ENCODE assay signal across 9 mouse cellular contexts in the genomic region with DNA sequence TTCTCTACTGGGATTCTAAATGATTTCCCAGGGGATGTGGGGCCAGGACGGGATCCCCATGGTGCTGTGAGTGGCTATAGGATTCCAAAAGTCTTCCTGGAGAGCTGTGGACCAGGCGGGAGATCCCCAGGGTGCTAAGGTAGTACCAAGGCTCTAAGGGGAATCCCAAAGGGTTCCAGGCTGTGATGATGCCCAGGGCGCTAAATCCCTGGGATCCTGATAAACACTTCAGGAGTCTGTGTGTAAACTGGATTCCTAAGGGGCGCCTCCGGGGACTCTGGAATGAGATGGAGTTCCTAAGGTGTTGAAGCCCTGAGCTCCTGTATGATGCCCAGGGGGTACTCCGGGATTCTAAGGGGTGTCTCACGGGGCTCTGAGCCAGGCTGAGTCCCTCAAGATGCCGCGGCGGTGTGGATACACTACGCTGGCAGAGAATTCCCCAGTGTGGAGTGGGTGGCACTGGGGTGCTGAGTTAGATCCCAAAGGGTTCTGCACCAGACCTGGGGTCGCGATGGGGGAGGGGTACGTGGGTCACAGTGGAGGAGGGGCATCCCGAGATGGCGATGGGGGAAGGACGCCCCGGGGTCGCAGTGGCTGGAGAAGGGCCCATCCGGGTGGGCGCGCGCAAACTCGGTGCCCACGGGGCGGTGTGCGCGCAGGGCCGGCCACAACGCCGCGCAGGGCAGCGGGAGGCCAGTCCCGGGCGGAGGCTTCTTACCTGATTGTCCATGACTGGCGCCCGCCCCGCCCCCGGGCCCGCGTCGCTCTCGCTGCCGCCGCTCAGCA. TPM values are rescaled to one million over a fixed set of nuclear protein-coding genes. Genes with fewer than 3 reads are reported as not detected.
A peak's percentile ranks its signal among the peaks of the same experiment; 100 is the strongest.
DNase-seq lines count a peak whose midpoint lies in the region; ATAC-seq and TF ChIP-seq lines count a peak whose summit lies in the region.
"Had no signal": no experiment of that assay in that cellular context is flagged by ENCODE, and none has a peak within 500 bp of the region (broad histone marks: within the 10 kb centered on the region; RNA-seq: fewer than 3 reads in every experiment).

No protein-coding gene starts in this region.

- H3K4me2 ChIP-seq in embryonic facial prominence, embryonic 12.5 days (replicated peaks): peak overlapping the region; percentile 81
- H3K4me2 ChIP-seq in hindbrain, embryonic 15.5 days: peak overlapping the region; percentile 74
- H3K4me2 ChIP-seq in lung, embryonic 15.5 days: peak overlapping the region; percentile 88

- no peaks in the 10 kb centered on the region for H3K27me3 ChIP-seq in heart, embryonic 10.5 days (ENCODE audit: insufficient read depth, poor library complexity, severe bottlenecking)
- H3K27me3 ChIP-seq in E14TG2a.4 (ENCODE audit: insufficient read depth, low read length): peaks cover 24% of the 10 kb centered on the region
- H3K27me3 ChIP-seq in embryonic facial prominence, embryonic 12.5 days: no peaks in the 10 kb centered on the region
- H3K27me3 ChIP-seq in hindbrain, embryonic 15.5 days: no peaks in the 10 kb centered on the region
- no peaks in the 10 kb centered on the region; the same call in 1 of the 2 replicates for H3K27me3 ChIP-seq in lung, embryonic 15.5 days

- peak overlapping the region; percentile 89 for H3K4me3 ChIP-seq in heart, embryonic 10.5 days
- peak overlapping the region; percentile 97 for H3K4me3 ChIP-seq in E14TG2a.4 (replicated peaks; ENCODE audit: low read length)
- H3K4me3 ChIP-seq in embryonic facial prominence, embryonic 12.5 days: peak overlapping the region; percentile 97
- H3K4me3 ChIP-seq in hindbrain, embryonic 15.5 days: peak overlapping the region; percentile 94
- peak overlapping the region; percentile 94 for H3K4me3 ChIP-seq in lung, embryonic 15.5 days

- H3K4me1 ChIP-seq in heart, embryonic 10.5 days: peaks cover 43% of the 10 kb centered on the region
- peaks cover 64% of the 10 kb centered on the region for H3K4me1 ChIP-seq in E14TG2a.4 (replicated peaks; ENCODE audit: low read depth, low read length)
- H3K4me1 ChIP-seq in embryonic facial prominence, embryonic 12.5 days: peaks cover 25% of the 10 kb centered on the region
- peaks cover 36% of the 10 kb centered on the region for H3K4me1 ChIP-seq in hindbrain, embryonic 15.5 days (replicated peaks)
- peaks cover 22% of the 10 kb centered on the region for H3K4me1 ChIP-seq in lung, embryonic 15.5 days

- H3K9me3 ChIP-seq in heart, embryonic 10.5 days: no peaks in the 10 kb centered on the region
- H3K9me3 ChIP-seq in E14TG2a.4 (ENCODE audit: low read length): no peaks in the 10 kb centered on the region
- H3K9me3 ChIP-seq in embryonic facial prominence, embryonic 12.5 days: no peaks in the 10 kb centered on the region
- no peaks in the 10 kb centered on the region for H3K9me3 ChIP-seq in hindbrain, embryonic 15.5 days
- no peaks in the 10 kb centered on the region for H3K9me3 ChIP-seq in lung, embryonic 15.5 days

- peak; percentile 16; the same call in 1 of the 2 replicates for ATAC-seq in embryonic facial prominence, embryonic 12.5 days (ENCODE audit: insufficient number of reproducible peaks, insufficient read depth, low FRiP score, low TSS enrichment)
- peak; percentile 59 for ATAC-seq in hindbrain, embryonic 15.5 days (ENCODE audit: low FRiP score, low read depth)
- peak; percentile 49 for ATAC-seq in lung, embryonic 15.5 days (ENCODE audit: borderline replicate concordance, extremely low read depth, low FRiP score, low TSS enrichment)

- peak; percentile 83 for DNase-seq in heart, embryonic 10.5 days (ENCODE audit: low spot score)
- no peak for DNase-seq in heart, adult 18-20 months
- peak; percentile 19 for DNase-seq in right cerebral cortex, postnatal 25 days
- no peak for DNase-seq in adrenal gland, adult (ENCODE audit: inconsistent age in 2 of 2, low spot score in 1 of 2)

- TF ChIP-seq CTCF in E14TG2a.4 (conservative IDR thresholded peaks at IDR 0.05; ENCODE audit: low read length): no peak

- WGBS in heart, embryonic 10.5 days: 2% methylated on average over 45 of the region's 45 CpGs
- WGBS in embryonic facial prominence, embryonic 12.5 days: 3% methylated on average over 29 of the region's 45 CpGs
- WGBS in hindbrain, embryonic 15.5 days: 1% methylated on average over 42 of the region's 45 CpGs
- whole genome bisulfite sequencing in lung, embryonic 15.5 days: 1% methylated on average over 44 of the region's 45 CpGs

- peak overlapping the region; percentile 96 for H3K9ac ChIP-seq in embryonic facial prominence, embryonic 12.5 days
- peak overlapping the region; percentile 97 for H3K9ac ChIP-seq in hindbrain, embryonic 15.5 days
- peak overlapping the region; percentile 96 for H3K9ac ChIP-seq in lung, embryonic 15.5 days

- H3K36me3 ChIP-seq in heart, embryonic 10.5 days: 0 out of 2 replicates have a peak, but pooled peaks cover 5% of the 10 kb centered on the region
- H3K36me3 ChIP-seq in E14TG2a.4 (ENCODE audit: insufficient read depth, low read length): peaks cover 24% of the 10 kb centered on the region
- H3K36me3 ChIP-seq in embryonic facial prominence, embryonic 12.5 days: 0 out of 2 replicates have a peak, but pooled peaks cover 4% of the 10 kb centered on the region
- no peaks in the 10 kb centered on the region for H3K36me3 ChIP-seq in hindbrain, embryonic 15.5 days
- H3K36me3 ChIP-seq in lung, embryonic 15.5 days: no peaks in the 10 kb centered on the region

- peak overlapping the region; percentile 98 for H3K27ac ChIP-seq in heart, embryonic 10.5 days
- peak overlapping the region; percentile 80 for H3K27ac ChIP-seq in embryonic facial prominence, embryonic 12.5 days
- H3K27ac ChIP-seq in hindbrain, embryonic 15.5 days (replicated peaks): peak overlapping the region; percentile 89
- H3K27ac ChIP-seq in lung, embryonic 15.5 days: peak overlapping the region; percentile 80

RNA-seq across cellular contexts. Expression of a gene that starts 0.5 kb away (rescaled TPM):
- 42.3 and 46.0 TPM in 2 replicates for polyA plus RNA-seq in heart, embryonic 10.5 days (2016; fragmentation: Nextera tagmentation; extraction: Ambion mirVana)
- 10 to 100 TPM; 24.3 to 25.9 TPM for total RNA-seq in heart, adult 18-20 months (2021)
- 95.6 and 97.2 TPM in 2 replicates for polyA plus RNA-seq in embryonic facial prominence, embryonic 12.5 days (2016; fragmentation: Nextera tagmentation; extraction: Ambion mirVana)
- polyA plus RNA-seq in hindbrain, embryonic 15.5 days (2015; fragmentation: Nextera tagmentation; extraction: Ambion mirVana): 89.1 and 93.3 TPM in 2 replicates
- 50.0 and 53.2 TPM in 2 replicates for polyA plus RNA-seq in lung, embryonic 15.5 days (2015; fragmentation: Nextera tagmentation; extraction: Ambion mirVana)

RNA-seq across cellular contexts. Expression of a gene that starts 47.2 kb away (rescaled TPM):
- polyA plus RNA-seq in heart, embryonic 10.5 days (2016; fragmentation: Nextera tagmentation; extraction: Ambion mirVana): not detected in 2 replicates
- total RNA-seq in heart, adult 18-20 months (2021): not detected
- polyA plus RNA-seq in embryonic facial prominence, embryonic 12.5 days (2016; fragmentation: Nextera tagmentation; extraction: Ambion mirVana): not detected in 2 replicates
- not detected in 2 replicates for polyA plus RNA-seq in hindbrain, embryonic 15.5 days (2015; fragmentation: Nextera tagmentation; extraction: Ambion mirVana)
- polyA plus RNA-seq in lung, embryonic 15.5 days (2015; fragmentation: Nextera tagmentation; extraction: Ambion mirVana): not detected in 2 replicates
- total RNA-seq: left cerebral cortex, adult 18-20 months had no signal

RNA-seq across cellular contexts. Expression of a gene that starts 55.4 kb away (rescaled TPM):
- 144 and 165 TPM in 2 replicates for polyA plus RNA-seq in heart, embryonic 10.5 days (2016; fragmentation: Nextera tagmentation; extraction: Ambion mirVana)
- total RNA-seq in heart, adult 18-20 months (2021): 10 to 100 TPM; 80.9 to 83.1 TPM
- 147 and 165 TPM in 2 replicates for polyA plus RNA-seq in embryonic facial prominence, embryonic 12.5 days (2016; fragmentation: Nextera tagmentation; extraction: Ambion mirVana)
- 166 and 168 TPM in 2 replicates for polyA plus RNA-seq in hindbrain, embryonic 15.5 days (2015; fragmentation: Nextera tagmentation; extraction: Ambion mirVana)
- 135 and 136 TPM in 2 replicates for polyA plus RNA-seq in lung, embryonic 15.5 days (2015; fragmentation: Nextera tagmentation; extraction: Ambion mirVana)

RNA-seq across cellular contexts. Expression of a gene that starts 59.5 kb away (rescaled TPM):
- polyA plus RNA-seq in heart, embryonic 10.5 days (2016; fragmentation: Nextera tagmentation; extraction: Ambion mirVana): 0.33 and 0.40 TPM in 2 replicates
- total RNA-seq in heart, adult 18-20 months (2021): not detected
- 0.42 and 0.51 TPM in 2 replicates for polyA plus RNA-seq in embryonic facial prominence, embryonic 12.5 days (2016; fragmentation: Nextera tagmentation; extraction: Ambion mirVana)
- polyA plus RNA-seq in hindbrain, embryonic 15.5 days (2015; fragmentation: Nextera tagmentation; extraction: Ambion mirVana): 0.43 and 0.61 TPM in 2 replicates
- 0.23 and 0.35 TPM in 2 replicates for polyA plus RNA-seq in lung, embryonic 15.5 days (2015; fragmentation: Nextera tagmentation; extraction: Ambion mirVana)

Comparison
In these comparisons a context has a peak if more than half of its experiments do, and no peak if none do; other contexts are left out.
1. DNase-seq: peak in heart, embryonic 10.5 days (single experiment) and right cerebral cortex, postnatal 25 days (single experiment); none in heart, adult 18-20 months (0 of 2) and adrenal gland, adult (0 of 2).
2. Peak in every context shown above with its lines, with median percentiles within 50 percentile points of each other: H3K27ac ChIP-seq, H3K4me3 ChIP-seq, ATAC-seq, H3K4me2 ChIP-seq and H3K9ac ChIP-seq.